Mouse (Mus musculus): ENCODE data around the gene Cutc.

GRCm38 (mm10) chr19:43809331-43809730, 56.5 kb downstream of the Cutc start:
- no peak for TF ChIP-seq CTCF (IDR thresholded peaks at IDR 0.05; ENCODE audit: insufficient read depth, low read depth, low read length)
- no peak for TF ChIP-seq POLR2A (IDR thresholded peaks at IDR 0.05; ENCODE audit: insufficient read depth, low read depth, low read length)
